Mouse (Mus musculus): Measurements from ENCODE around the gene Bsnd. TPM values are rescaled to one million over a fixed set of nuclear protein-coding genes. Genes with fewer than 3 reads are reported as not detected.

Bsnd gene
- total and polyA plus RNA-seq, 2 experiments from 2014 or later = not detected

DNA sequence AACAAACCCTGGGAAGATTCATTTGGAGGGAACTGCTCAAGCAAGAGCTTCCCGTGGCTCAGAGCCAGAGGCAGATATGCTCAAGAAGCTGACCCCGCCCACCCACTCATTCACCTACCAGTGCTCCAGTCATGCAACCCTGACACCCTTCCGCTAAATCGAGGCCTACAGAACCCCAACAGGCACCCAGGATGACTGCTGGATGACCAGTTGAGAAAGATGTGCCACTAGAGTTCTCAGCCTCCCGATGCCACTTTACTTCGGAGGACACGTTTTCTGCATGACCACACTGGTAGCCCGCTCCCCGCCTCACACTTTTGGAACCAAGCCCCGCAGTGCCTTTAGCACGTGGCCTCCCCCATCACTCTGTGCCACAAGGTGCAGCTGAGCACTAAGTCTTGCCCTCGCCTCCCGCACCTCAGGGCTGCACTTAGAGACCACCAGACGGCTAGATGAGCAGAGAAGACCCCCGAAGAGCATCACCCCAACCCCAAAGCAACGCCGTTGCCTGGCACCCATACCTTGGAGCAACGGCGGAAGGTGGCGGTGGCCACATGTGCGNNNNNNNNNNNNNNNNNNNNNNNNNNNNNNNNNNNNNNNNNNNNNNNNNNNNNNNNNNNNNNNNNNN lies 28.8 kb downstream of the Bsnd start:
- H3K27me3 ChIP-seq (ENCODE audit: insufficient read depth, low read length) = peaks cover 3% of the 10 kb centered on the region; the same call in 1 of the 2 replicates
- TF ChIP-seq CTCF (IDR thresholded peaks at IDR 0.05; ENCODE audit: low read depth) = no peak
- H3K4me2 ChIP-seq (ENCODE audit: low read depth, low read length) = peak overlapping the region; percentile 82
- peak; percentile 71 for DNase-seq (ENCODE audit: low spot score)
- peak overlapping the region; percentile 62; the same call in 1 of the 2 replicates for H3K27ac ChIP-seq
- H3K9me3 ChIP-seq (ENCODE audit: low read length) = no peaks in the 10 kb centered on the region
- H3K9ac ChIP-seq (replicated peaks; ENCODE audit: low read length) = peak overlapping the region; percentile 64
- ATAC-seq = peak; percentile 8; the same call in 1 of the 2 replicates
- peak overlapping the region; percentile 44 for H3K4me3 ChIP-seq (ENCODE audit: low read length)
- H3K36me3 ChIP-seq (ENCODE audit: insufficient read depth, low read length) = no peaks in the 10 kb centered on the region
- WGBS = 14% methylated on average over 21 of the region's 21 CpGs
- H3K4me1 ChIP-seq (ENCODE audit: insufficient read depth, low read length) = peaks cover 5% of the 10 kb centered on the region; the same call in 1 of the 2 replicates

DNA sequence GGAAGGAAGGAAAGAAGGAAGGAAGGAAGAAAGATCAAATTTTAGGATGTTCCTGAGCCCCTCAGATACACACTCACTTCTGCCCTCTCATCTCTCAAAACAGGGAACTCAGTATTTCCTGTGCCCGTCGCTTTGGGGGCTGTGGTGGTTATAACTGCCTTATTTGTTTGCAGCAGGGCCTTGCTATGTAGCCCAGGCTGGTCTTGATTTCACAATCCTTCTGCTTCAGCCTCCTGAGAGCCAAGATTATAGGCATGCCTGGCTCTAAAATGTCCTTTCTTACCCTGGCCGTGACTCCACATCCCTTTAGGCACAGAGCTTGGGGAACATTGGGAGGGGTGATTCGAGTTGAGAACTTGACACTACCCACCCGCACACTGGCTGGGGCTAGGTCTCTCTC lies 29.6 kb downstream of the Bsnd start:
- Histone ChIP-seq H3K27ac (peak overlapping the region; percentile 15; the same call in 1 of the 2 replicates), H3K4me2 (ENCODE audit: low read depth, low read length) (peak overlapping the region; percentile 82), H3K9me3 (ENCODE audit: low read length) (no peaks in the 10 kb centered on the region), H3K27me3 (ENCODE audit: insufficient read depth, low read length) (peaks cover 3% of the 10 kb centered on the region; the same call in 1 of the 2 replicates), H3K9ac (replicated peaks; ENCODE audit: low read length) (no peak overlapping the region), H3K4me1 (ENCODE audit: insufficient read depth, low read length) (peaks cover 5% of the 10 kb centered on the region; the same call in 1 of the 2 replicates), H3K36me3 (ENCODE audit: insufficient read depth, low read length) (no peaks in the 10 kb centered on the region), H3K4me3 (ENCODE audit: low read length) (no peak overlapping the region)
- no peak for DNase-seq (ENCODE audit: low spot score)
- no peak for TF ChIP-seq CTCF (IDR thresholded peaks at IDR 0.05; ENCODE audit: low read depth)
- ATAC-seq = no peak
- 60% methylated on average over 5 of the region's 5 CpGs for WGBS

DNA sequence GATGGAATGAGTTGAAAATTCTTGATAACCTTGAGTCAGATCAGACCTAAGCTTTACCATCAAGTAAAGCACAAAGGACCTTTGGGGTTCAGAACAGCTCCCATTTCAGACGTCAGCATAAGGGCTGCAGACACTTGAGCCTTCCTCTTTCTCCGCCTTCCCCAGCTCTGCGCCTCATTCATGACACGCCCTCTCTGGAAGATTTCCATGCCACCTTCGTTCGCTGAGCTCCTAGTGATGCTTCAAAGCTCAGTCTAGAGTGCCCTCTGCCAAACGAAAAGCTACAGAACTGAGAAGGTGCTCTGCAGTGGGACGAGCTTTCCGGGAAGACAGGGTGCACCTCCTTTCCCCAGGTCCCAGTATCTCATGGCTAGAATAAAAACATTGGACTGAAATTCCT lies 30.1 kb downstream of the Bsnd start:
- Histone ChIP-seq H3K36me3 (ENCODE audit: insufficient read depth, low read length) (no peaks in the 10 kb centered on the region), H3K9ac (replicated peaks; ENCODE audit: low read length) (no peak overlapping the region), H3K27ac (no peak overlapping the region), H3K4me1 (ENCODE audit: insufficient read depth, low read length) (peaks cover 5% of the 10 kb centered on the region; the same call in 1 of the 2 replicates), H3K27me3 (ENCODE audit: insufficient read depth, low read length) (peaks cover 3% of the 10 kb centered on the region; the same call in 1 of the 2 replicates), H3K9me3 (ENCODE audit: low read length) (no peaks in the 10 kb centered on the region), H3K4me3 (ENCODE audit: low read length) (no peak overlapping the region), H3K4me2 (ENCODE audit: low read depth, low read length) (peak overlapping the region; percentile 82)
- DNase-seq (ENCODE audit: low spot score) = no peak
- WGBS = 66% methylated on average over 9 of the region's 9 CpGs
- no peak for ATAC-seq
- TF ChIP-seq CTCF (IDR thresholded peaks at IDR 0.05; ENCODE audit: low read depth) = no peak

DNA sequence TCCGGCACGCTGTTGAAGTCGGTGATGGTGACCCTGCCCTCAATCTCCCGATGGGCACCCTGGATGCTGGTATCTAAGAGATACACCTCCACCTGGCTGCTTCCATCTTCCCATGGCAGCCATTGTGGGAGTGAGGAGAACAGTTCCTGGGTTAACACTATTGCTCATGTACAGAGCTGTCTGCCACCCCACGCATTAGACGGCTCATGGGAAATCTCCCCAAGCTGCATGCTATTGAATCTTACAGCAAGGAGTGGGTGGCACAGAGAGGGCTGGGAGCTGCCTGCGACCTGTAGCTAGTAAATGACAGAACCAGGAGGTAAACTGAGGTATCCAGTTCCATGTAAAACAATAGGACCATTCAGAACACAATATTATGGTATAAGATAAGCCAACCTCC lies 37.5 kb downstream of the Bsnd start:
- DNase-seq (ENCODE audit: low spot score) = no peak
- no peaks in the 10 kb centered on the region for H3K9me3 ChIP-seq (ENCODE audit: low read length)
- H3K4me3 ChIP-seq (ENCODE audit: low read length) = no peak overlapping the region
- H3K4me1 ChIP-seq (ENCODE audit: insufficient read depth, low read length) = no peaks in the 10 kb centered on the region
- no peak overlapping the region for H3K4me2 ChIP-seq (ENCODE audit: low read depth, low read length)
- ATAC-seq = no peak
- H3K36me3 ChIP-seq (ENCODE audit: insufficient read depth, low read length) = no peaks in the 10 kb centered on the region
- 92% methylated on average over 7 of the region's 7 CpGs for WGBS
- no peak for TF ChIP-seq CTCF (IDR thresholded peaks at IDR 0.05; ENCODE audit: low read depth)
- H3K27ac ChIP-seq = no peak overlapping the region
- H3K9ac ChIP-seq (replicated peaks; ENCODE audit: low read length) = no peak overlapping the region
- H3K27me3 ChIP-seq (ENCODE audit: insufficient read depth, low read length) = no peaks in the 10 kb centered on the region

DNA sequence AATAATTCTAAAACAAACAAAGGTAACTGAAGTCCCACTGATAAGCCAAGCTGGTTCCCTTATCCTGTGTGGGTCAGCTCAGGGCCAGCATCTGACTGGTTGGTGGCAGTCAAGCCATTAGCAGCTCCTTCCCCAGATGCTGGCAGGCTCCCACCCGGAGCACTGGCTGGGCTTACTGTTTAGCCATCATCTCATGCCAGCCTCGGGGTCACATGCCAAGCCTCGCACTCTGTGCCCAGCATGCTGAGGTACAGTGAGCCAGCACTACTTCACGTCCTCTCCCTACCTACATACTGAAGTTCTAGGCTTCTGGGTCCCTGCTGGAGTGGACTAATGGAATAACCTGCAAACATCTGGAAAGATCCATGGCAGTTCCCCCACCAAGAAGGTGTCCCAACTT lies 38.6 kb downstream of the Bsnd start:
- no peaks in the 10 kb centered on the region for H3K9me3 ChIP-seq (ENCODE audit: low read length)
- no peak for TF ChIP-seq CTCF (IDR thresholded peaks at IDR 0.05; ENCODE audit: low read depth)
- no peaks in the 10 kb centered on the region for H3K27me3 ChIP-seq (ENCODE audit: insufficient read depth, low read length)
- no peak overlapping the region for H3K9ac ChIP-seq (replicated peaks; ENCODE audit: low read length)
- DNase-seq (ENCODE audit: low spot score) (no peak), ATAC-seq (no peak)
- no peak overlapping the region for H3K4me2 ChIP-seq (ENCODE audit: low read depth, low read length)
- no peak overlapping the region for H3K4me3 ChIP-seq (ENCODE audit: low read length)
- WGBS = 77% methylated on average over 4 of the region's 4 CpGs
- H3K27ac ChIP-seq = no peak overlapping the region
- H3K4me1 ChIP-seq (ENCODE audit: insufficient read depth, low read length) = no peaks in the 10 kb centered on the region
- no peaks in the 10 kb centered on the region for H3K36me3 ChIP-seq (ENCODE audit: insufficient read depth, low read length)

DNA sequence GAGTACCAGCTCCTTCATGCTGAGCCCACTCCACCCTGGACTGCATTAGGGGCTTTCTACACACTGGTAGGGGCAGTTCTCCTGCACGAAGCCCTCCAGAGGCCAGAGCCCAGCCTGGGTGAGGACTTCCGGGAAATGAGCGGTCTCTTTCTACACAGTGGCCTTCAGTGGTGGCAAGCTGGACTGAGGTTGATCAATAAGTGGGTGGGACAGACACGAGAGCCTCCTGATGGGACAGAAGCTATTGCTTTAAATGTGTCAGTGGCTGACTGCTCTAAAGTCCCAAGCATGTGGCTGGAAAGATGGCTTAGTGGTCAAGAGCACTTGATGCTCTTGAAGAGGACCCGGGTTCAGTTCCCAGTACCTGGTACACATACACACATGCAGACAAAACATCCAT lies 39.0 kb downstream of the Bsnd start:
- Histone ChIP-seq H3K9ac (replicated peaks; ENCODE audit: low read length) (no peak overlapping the region), H3K36me3 (ENCODE audit: insufficient read depth, low read length) (no peaks in the 10 kb centered on the region), H3K4me1 (ENCODE audit: insufficient read depth, low read length) (no peaks in the 10 kb centered on the region), H3K9me3 (ENCODE audit: low read length) (no peaks in the 10 kb centered on the region), H3K27me3 (ENCODE audit: insufficient read depth, low read length) (no peaks in the 10 kb centered on the region), H3K27ac (no peak overlapping the region), H3K4me3 (ENCODE audit: low read length) (no peak overlapping the region), H3K4me2 (ENCODE audit: low read depth, low read length) (no peak overlapping the region)
- ATAC-seq (no peak), DNase-seq (ENCODE audit: low spot score) (no peak)
- no peak for TF ChIP-seq CTCF (IDR thresholded peaks at IDR 0.05; ENCODE audit: low read depth)
- WGBS = 91% methylated on average over 5 of the region's 5 CpGs

DNA sequence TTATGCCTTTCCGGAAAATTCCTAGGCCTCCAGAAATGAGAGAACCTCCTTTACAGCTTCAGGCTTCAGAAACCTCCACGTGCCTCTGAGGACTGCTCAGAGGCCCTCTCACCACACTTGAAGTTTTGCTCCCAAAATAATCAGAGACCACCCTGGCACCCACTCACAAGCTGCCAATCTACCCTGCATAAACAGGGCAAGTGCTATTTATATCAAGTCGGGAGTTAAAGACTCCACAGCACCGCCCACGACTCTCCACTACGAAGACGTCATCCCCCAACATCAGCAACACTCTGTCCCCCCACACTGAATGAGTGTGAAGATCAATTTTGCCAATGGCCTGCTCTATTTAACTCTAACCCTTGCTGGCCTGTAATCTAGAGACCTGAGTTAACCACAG lies 39.7 kb downstream of the Bsnd start:
- Histone ChIP-seq H3K27me3 (ENCODE audit: insufficient read depth, low read length) (no peaks in the 10 kb centered on the region), H3K9ac (replicated peaks; ENCODE audit: low read length) (no peak overlapping the region), H3K36me3 (ENCODE audit: insufficient read depth, low read length) (no peaks in the 10 kb centered on the region), H3K4me3 (ENCODE audit: low read length) (no peak overlapping the region), H3K27ac (no peak overlapping the region), H3K9me3 (ENCODE audit: low read length) (no peaks in the 10 kb centered on the region), H3K4me2 (ENCODE audit: low read depth, low read length) (no peak overlapping the region), H3K4me1 (ENCODE audit: insufficient read depth, low read length) (no peaks in the 10 kb centered on the region)
- no peak for ATAC-seq
- TF ChIP-seq CTCF (IDR thresholded peaks at IDR 0.05; ENCODE audit: low read depth) = no peak
- 84% methylated on average over 7 of the region's 7 CpGs for WGBS
- no peak for DNase-seq (ENCODE audit: low spot score)
